Comparison of ENCODE assay signal across 11 mouse cellular contexts in genomic region chr2:153049288-153049996, GRCm38 (mm10). TPM values are rescaled to one million over a fixed set of nuclear protein-coding genes. Genes with fewer than 3 reads are reported as not detected.
DNase-seq lines count a peak whose midpoint lies in the region; ATAC-seq and TF ChIP-seq lines count a peak whose summit lies in the region.
"Had no signal": no experiment of that assay in that cellular context is flagged by ENCODE, and none has a peak within 500 bp of the region (broad histone marks: within the 10 kb centered on the region; RNA-seq: fewer than 3 reads in every experiment).

No protein-coding gene starts in this region.

- no peak for TF ChIP-seq CTCF in midbrain, postnatal 0 days (IDR thresholded peaks at IDR 0.05)

- peak overlapping the region; percentile 88 for H3K27ac ChIP-seq in hindbrain, embryonic 13.5 days
- no peak overlapping the region for H3K27ac ChIP-seq in hindbrain, embryonic 10.5 days
- no peak overlapping the region for H3K27ac ChIP-seq in embryonic facial prominence, embryonic 14.5 days (replicated peaks; ENCODE audit: low read depth, low read length)
- H3K27ac ChIP-seq in midbrain, postnatal 0 days (ENCODE audit: low read depth, low read length) = 0 out of 2 replicates have a peak overlapping the region, but pooled peaks have one; percentile 32
- no peak overlapping the region for H3K27ac ChIP-seq in liver, embryonic 11.5 days (ENCODE audit: low read depth, low read length)
- H3K27ac ChIP-seq in heart, embryonic 10.5 days = no peak overlapping the region
- H3K27ac ChIP-seq: liver, embryonic 15.5 days had no signal

- H3K4me3 ChIP-seq in hindbrain, embryonic 13.5 days = no peak overlapping the region
- no peak overlapping the region for H3K4me3 ChIP-seq in hindbrain, embryonic 10.5 days
- H3K4me3 ChIP-seq in embryonic facial prominence, embryonic 14.5 days (ENCODE audit: low read depth, low read length) = no peak overlapping the region
- H3K4me3 ChIP-seq in midbrain, postnatal 0 days (ENCODE audit: low read depth, low read length) = no peak overlapping the region
- no peak overlapping the region for H3K4me3 ChIP-seq in liver, embryonic 11.5 days (ENCODE audit: low read depth, low read length)
- no peak overlapping the region for H3K4me3 ChIP-seq in heart, embryonic 10.5 days
- H3K4me3 ChIP-seq: liver, embryonic 15.5 days had no signal

- peaks cover 52% of the 10 kb centered on the region for H3K4me1 ChIP-seq in hindbrain, embryonic 13.5 days (replicated peaks)
- peaks cover 16% of the 10 kb centered on the region for H3K4me1 ChIP-seq in hindbrain, embryonic 10.5 days (replicated peaks)
- H3K4me1 ChIP-seq in embryonic facial prominence, embryonic 14.5 days (ENCODE audit: control insufficient read depth, insufficient read depth, low read length) = peaks cover 17% of the 10 kb centered on the region
- H3K4me1 ChIP-seq in midbrain, postnatal 0 days (ENCODE audit: insufficient read depth, low read length) = no peaks in the 10 kb centered on the region; the same call in 1 of the 2 replicates
- no peaks in the 10 kb centered on the region for H3K4me1 ChIP-seq in liver, embryonic 11.5 days (replicated peaks; ENCODE audit: control insufficient read depth, insufficient read depth, low read length)
- peaks cover 6% of the 10 kb centered on the region; the same call in 1 of the 2 replicates for H3K4me1 ChIP-seq in heart, embryonic 10.5 days
- H3K4me1 ChIP-seq: liver, embryonic 15.5 days had no signal

- H3K4me2 ChIP-seq in hindbrain, embryonic 13.5 days = no peak overlapping the region
- H3K4me2 ChIP-seq in embryonic facial prominence, embryonic 14.5 days (ENCODE audit: low read depth, low read length) = no peak overlapping the region
- H3K4me2 ChIP-seq in midbrain, postnatal 0 days (ENCODE audit: low read depth, low read length, poor library complexity, severe bottlenecking) = no peak overlapping the region
- H3K4me2 ChIP-seq in liver, embryonic 11.5 days = no peak overlapping the region
- H3K4me2 ChIP-seq: liver, embryonic 15.5 days had no signal

- WGBS in hindbrain, embryonic 13.5 days = 37% methylated on average over 9 of the region's 9 CpGs
- 43% methylated on average over 9 of the region's 9 CpGs for WGBS in hindbrain, embryonic 10.5 days
- 36% methylated on average over 7 of the region's 9 CpGs for WGBS in embryonic facial prominence, embryonic 14.5 days
- 40% methylated on average over 9 of the region's 9 CpGs for WGBS in midbrain, postnatal 0 days
- WGBS in liver, embryonic 11.5 days = 61% methylated on average over 9 of the region's 9 CpGs
- 42% methylated on average over 9 of the region's 9 CpGs for whole genome bisulfite sequencing in heart, embryonic 10.5 days

- peaks cover 12% of the 10 kb centered on the region for H3K36me3 ChIP-seq in hindbrain, embryonic 13.5 days
- peaks cover 4% of the 10 kb centered on the region; the same call in 1 of the 2 replicates for H3K36me3 ChIP-seq in hindbrain, embryonic 10.5 days
- H3K36me3 ChIP-seq in embryonic facial prominence, embryonic 14.5 days (ENCODE audit: control insufficient read depth, insufficient read depth, low read length) = no peaks in the 10 kb centered on the region
- H3K36me3 ChIP-seq in midbrain, postnatal 0 days (ENCODE audit: insufficient read depth, low read length) = peaks cover 6% of the 10 kb centered on the region
- no peaks in the 10 kb centered on the region for H3K36me3 ChIP-seq in liver, embryonic 11.5 days (ENCODE audit: control insufficient read depth, insufficient read depth, low read length)
- H3K36me3 ChIP-seq in heart, embryonic 10.5 days = no peaks in the 10 kb centered on the region
- H3K36me3 ChIP-seq: liver, embryonic 15.5 days had no signal

- peak overlapping the region; percentile 49 for H3K9ac ChIP-seq in hindbrain, embryonic 13.5 days
- no peak overlapping the region for H3K9ac ChIP-seq in embryonic facial prominence, embryonic 14.5 days (ENCODE audit: low read depth, low read length)
- peak overlapping the region; percentile 19; the same call in 1 of the 2 replicates for H3K9ac ChIP-seq in midbrain, postnatal 0 days (replicated peaks; ENCODE audit: low read length, poor library complexity, severe bottlenecking)
- H3K9ac ChIP-seq in liver, embryonic 11.5 days (ENCODE audit: low read depth, low read length) = no peak overlapping the region
- H3K9ac ChIP-seq: liver, embryonic 15.5 days had no signal

- H3K27me3 ChIP-seq in hindbrain, embryonic 13.5 days = peaks cover 28% of the 10 kb centered on the region
- H3K27me3 ChIP-seq in hindbrain, embryonic 10.5 days (ENCODE audit: insufficient read depth, poor library complexity, severe bottlenecking) = peaks cover 50% of the 10 kb centered on the region
- peaks cover 27% of the 10 kb centered on the region for H3K27me3 ChIP-seq in embryonic facial prominence, embryonic 14.5 days (replicated peaks; ENCODE audit: control insufficient read depth, insufficient read depth, low read length)
- H3K27me3 ChIP-seq in midbrain, postnatal 0 days (ENCODE audit: insufficient read depth, low read length) = no peaks in the 10 kb centered on the region
- H3K27me3 ChIP-seq in liver, embryonic 11.5 days (replicated peaks; ENCODE audit: control insufficient read depth, insufficient read depth, low read length) = peaks cover 29% of the 10 kb centered on the region
- peaks cover 84% of the 10 kb centered on the region for H3K27me3 ChIP-seq in heart, embryonic 10.5 days (ENCODE audit: insufficient read depth, poor library complexity, severe bottlenecking)

- H3K9me3 ChIP-seq in hindbrain, embryonic 13.5 days = no peaks in the 10 kb centered on the region
- H3K9me3 ChIP-seq in hindbrain, embryonic 10.5 days = no peaks in the 10 kb centered on the region
- H3K9me3 ChIP-seq in embryonic facial prominence, embryonic 14.5 days (ENCODE audit: control insufficient read depth, low read length) = no peaks in the 10 kb centered on the region
- no peaks in the 10 kb centered on the region for H3K9me3 ChIP-seq in midbrain, postnatal 0 days (ENCODE audit: low read length)
- no peaks in the 10 kb centered on the region for H3K9me3 ChIP-seq in liver, embryonic 11.5 days (ENCODE audit: control insufficient read depth, low read length)
- no peaks in the 10 kb centered on the region for H3K9me3 ChIP-seq in heart, embryonic 10.5 days
- H3K9me3 ChIP-seq: liver, embryonic 15.5 days had no signal

- DNase-seq in hindbrain, embryonic 10.5 days (ENCODE audit: low spot score) = no peak
- peak; percentile 57 for DNase-seq in Muller cell, postnatal 12 days (ENCODE audit: inconsistent ontology term)
- peak; percentile 59 for DNase-seq in embryonic facial prominence, embryonic 14.5 days (ENCODE audit: low spot score)
- DNase-seq in midbrain, postnatal 0 days (ENCODE audit: low spot score) = peak; percentile 81
- DNase-seq in embryo, embryonic 10 days (ENCODE audit: low spot score) = no peak
- no peak for DNase-seq in liver, embryonic 11.5 days (ENCODE audit: low spot score)
- DNase-seq in heart, embryonic 10.5 days (ENCODE audit: low spot score) = no peak
- DNase-seq: kidney, adult 11 months had no signal

- peak; percentile 69 for ATAC-seq in hindbrain, embryonic 13.5 days (ENCODE audit: low FRiP score)
- ATAC-seq in embryonic facial prominence, embryonic 14.5 days (ENCODE audit: low read depth) = peak; percentile 64
- ATAC-seq in midbrain, postnatal 0 days (ENCODE audit: low FRiP score) = peak; percentile 39
- no peak for ATAC-seq in liver, embryonic 11.5 days (replicated peaks; ENCODE audit: low FRiP score)
- ATAC-seq: CD4-positive, CD25-positive, alpha-beta regulatory T cell, adult 4 months had no signal

RNA-seq across cellular contexts. Expression of gene Ccm2l, which starts 16.3 kb away (rescaled TPM):
- 1.3 and 1.9 TPM in 2 replicates for polyA plus RNA-seq in hindbrain, embryonic 13.5 days (2015; fragmentation: Nextera tagmentation; extraction: Ambion mirVana)
- 1.3 and 1.8 TPM in 2 replicates for polyA plus RNA-seq in hindbrain, embryonic 10.5 days (2016; fragmentation: Nextera tagmentation; extraction: Ambion mirVana)
- 2.7 and 2.9 TPM in 2 replicates for polyA plus RNA-seq in embryonic facial prominence, embryonic 14.5 days (2014; fragmentation: Nextera tagmentation; extraction: Ambion mirVana)
- 4.5 and 7.0 TPM in 2 replicates for total RNA-seq in midbrain, postnatal 0 days (2014; rRNA removed)
- 1.1 and 1.3 TPM in 2 replicates for polyA plus RNA-seq in midbrain, postnatal 0 days (2015; fragmentation: Nextera tagmentation; extraction: Ambion mirVana)
- polyA plus RNA-seq in liver, embryonic 11.5 days (2014; fragmentation: Nextera tagmentation; extraction: Ambion mirVana) = 1.5 and 2.0 TPM in 2 replicates
- 4.4 and 5.1 TPM in 2 replicates for polyA plus RNA-seq in heart, embryonic 10.5 days (2016; fragmentation: Nextera tagmentation; extraction: Ambion mirVana)
- polyA plus RNA-seq: CD4-positive, CD25-positive, alpha-beta regulatory T cell, adult 4 months had no signal

RNA-seq across cellular contexts. Expression of gene Xkr7, which starts 17.8 kb away (rescaled TPM):
- polyA plus RNA-seq in hindbrain, embryonic 13.5 days (2015; fragmentation: Nextera tagmentation; extraction: Ambion mirVana) = 1.7 and 2.0 TPM in 2 replicates
- polyA plus RNA-seq in hindbrain, embryonic 10.5 days (2016; fragmentation: Nextera tagmentation; extraction: Ambion mirVana) = 0.73 and 1.1 TPM in 2 replicates
- 0.06 and 0.07 TPM in 2 replicates for polyA plus RNA-seq in embryonic facial prominence, embryonic 14.5 days (2014; fragmentation: Nextera tagmentation; extraction: Ambion mirVana)
- 34.0 and 35.5 TPM in 2 replicates for total RNA-seq in midbrain, postnatal 0 days (2014; rRNA removed)
- polyA plus RNA-seq in midbrain, postnatal 0 days (2015; fragmentation: Nextera tagmentation; extraction: Ambion mirVana) = 1.1 and 1.4 TPM in 2 replicates
- not detected in 2 replicates for polyA plus RNA-seq in liver, embryonic 11.5 days (2014; fragmentation: Nextera tagmentation; extraction: Ambion mirVana)
- not detected in 2 replicates for polyA plus RNA-seq in heart, embryonic 10.5 days (2016; fragmentation: Nextera tagmentation; extraction: Ambion mirVana)
- polyA plus RNA-seq: CD4-positive, CD25-positive, alpha-beta regulatory T cell, adult 4 months; liver, embryonic 15.5 days had no signal

RNA-seq across cellular contexts. Expression of gene Pdrg1, which starts 34.2 kb away (rescaled TPM):
- polyA plus RNA-seq in hindbrain, embryonic 13.5 days (2015; fragmentation: Nextera tagmentation; extraction: Ambion mirVana) = 189 and 197 TPM in 2 replicates
- 110 and 120 TPM in 2 replicates for polyA plus RNA-seq in hindbrain, embryonic 10.5 days (2016; fragmentation: Nextera tagmentation; extraction: Ambion mirVana)
- polyA plus RNA-seq in embryonic facial prominence, embryonic 14.5 days (2014; fragmentation: Nextera tagmentation; extraction: Ambion mirVana) = 88.8 and 91.4 TPM in 2 replicates
- 54.5 and 60.7 TPM in 2 replicates for total RNA-seq in midbrain, postnatal 0 days (2014; rRNA removed)
- 240 and 249 TPM in 2 replicates for polyA plus RNA-seq in midbrain, postnatal 0 days (2015; fragmentation: Nextera tagmentation; extraction: Ambion mirVana)
- polyA plus RNA-seq in liver, embryonic 11.5 days (2014; fragmentation: Nextera tagmentation; extraction: Ambion mirVana) = 65.0 and 69.5 TPM in 2 replicates
- polyA plus RNA-seq in heart, embryonic 10.5 days (2016; fragmentation: Nextera tagmentation; extraction: Ambion mirVana) = 89.9 and 94.4 TPM in 2 replicates

RNA-seq across cellular contexts. Expression of gene Hck, which starts 58.8 kb away (rescaled TPM):
- polyA plus RNA-seq in hindbrain, embryonic 13.5 days (2015; fragmentation: Nextera tagmentation; extraction: Ambion mirVana) = 1.7 and 2.2 TPM in 2 replicates
- 1.4 and 2.7 TPM in 2 replicates for polyA plus RNA-seq in hindbrain, embryonic 10.5 days (2016; fragmentation: Nextera tagmentation; extraction: Ambion mirVana)
- 11.6 and 12.1 TPM in 2 replicates for polyA plus RNA-seq in embryonic facial prominence, embryonic 14.5 days (2014; fragmentation: Nextera tagmentation; extraction: Ambion mirVana)
- 11.7 and 13.7 TPM in 2 replicates for total RNA-seq in midbrain, postnatal 0 days (2014; rRNA removed)
- 8.7 and 9.6 TPM in 2 replicates for polyA plus RNA-seq in midbrain, postnatal 0 days (2015; fragmentation: Nextera tagmentation; extraction: Ambion mirVana)
- 5.1 and 5.2 TPM in 2 replicates for polyA plus RNA-seq in liver, embryonic 11.5 days (2014; fragmentation: Nextera tagmentation; extraction: Ambion mirVana)
- 0.48 and 1.3 TPM in 2 replicates for polyA plus RNA-seq in heart, embryonic 10.5 days (2016; fragmentation: Nextera tagmentation; extraction: Ambion mirVana)

Comparison
In these comparisons a context has a peak if more than half of its experiments do, and no peak if none do; other contexts are left out.
1. H3K27ac ChIP-seq: peak in hindbrain, embryonic 13.5 days (single experiment) and midbrain, postnatal 0 days (single experiment); none in hindbrain, embryonic 10.5 days (single experiment), embryonic facial prominence, embryonic 14.5 days (single experiment), liver, embryonic 11.5 days (single experiment) and heart, embryonic 10.5 days (single experiment).
2. H3K9ac ChIP-seq: peak in hindbrain, embryonic 13.5 days (single experiment) and midbrain, postnatal 0 days (single experiment); none in embryonic facial prominence, embryonic 14.5 days (single experiment) and liver, embryonic 11.5 days (single experiment).
3. DNase-seq: peak in Muller cell, postnatal 12 days (single experiment), embryonic facial prominence, embryonic 14.5 days (single experiment) and midbrain, postnatal 0 days (single experiment); none in hindbrain, embryonic 10.5 days (single experiment), embryo, embryonic 10 days (single experiment), liver, embryonic 11.5 days (single experiment) and heart, embryonic 10.5 days (single experiment).